Mouse (Mus musculus) forebrain, postnatal 0 days (tissue): ENCODE measurements around the gene Flvcr2. TPM values are rescaled to one million over a fixed set of nuclear protein-coding genes. Genes with fewer than 3 reads are reported as not detected.

Experiments
- ATAC-seq: fragments of 200-750 bp; cut with Nextera tagmentation; 2 replicates; pipeline ENCODE4 v1.8.0; 2017; ENCODE audit warnings: mild to moderate bottlenecking, moderate library complexity
- DNase-seq: peaks from one replicate; pipeline ENCODE4 v3.0.0-alpha.2; 2015
- H3K27ac ChIP-seq: fragments of 300-500 bp; sonication (generic); 2 replicates; pipeline ENCODE4 v1.5.1; 2014; ENCODE audit warnings: low read depth, mild to moderate bottlenecking, antibody characterized with exemption, low read length, moderate library complexity, mixed read lengths
- H3K27me3 ChIP-seq: fragments of 300-500 bp; sonication (generic); 2 replicates; pipeline ENCODE4 v1.6.1; 2014; ENCODE audit warnings: mild to moderate bottlenecking, low read length, mixed read lengths; ENCODE audit not compliant: insufficient read depth
- H3K36me3 ChIP-seq: fragments of 300-500 bp; sonication (generic); 2 replicates; pipeline ENCODE4 v1.6.1; 2014; ENCODE audit warnings: mild to moderate bottlenecking, moderate library complexity; ENCODE audit not compliant: insufficient read depth
- H3K4me1 ChIP-seq: fragments of 300-500 bp; sonication (generic); 2 replicates; pipeline ENCODE4 v1.6.1; 2014; ENCODE audit warnings: antibody characterized with exemption; ENCODE audit not compliant: insufficient read depth
- H3K4me2 ChIP-seq: fragments of 300-500 bp; sonication (generic); 2 replicates; pipeline ENCODE4 v1.6.1; 2014; ENCODE audit warnings: low read depth, mild to moderate bottlenecking, moderate library complexity
- H3K4me3 ChIP-seq: fragments of 300-500 bp; sonication (generic); 2 replicates; pipeline ENCODE4 v1.5.1; 2014; ENCODE audit warnings: low read depth, low read length, mixed read lengths
- H3K9ac ChIP-seq: fragments of 300-500 bp; sonication (generic); 2 replicates; pipeline ENCODE4 v1.6.1; 2014; ENCODE audit warnings: mild to moderate bottlenecking
- H3K9me3 ChIP-seq: fragments of 300-500 bp; sonication (generic); 2 replicates; pipeline ENCODE4 v1.6.1; 2016; ENCODE audit warnings: low read length
- CTCF ChIP-seq: sonication (generic); IDR thresholded peaks from 2 replicates; pipeline ENCODE4 v1.5.1; 2016; ENCODE audit warnings: antibody characterized with exemption, control low read depth, low read depth
- WGBS: fragments of 180-500 bp; shearing (Covaris S2); extraction: QIAGEN DNeasy Blood & Tissue Kit; methylation state at CpG from one replicate; pipeline ENCODE4 v1.1.7; 2014; 5-methylcytosine and 5-hydroxymethylcytosine counted together
- polyA plus RNA-seq: library from polyadenylated mRNA; unstranded; fragments of >200 nt; fragmentation: Nextera tagmentation; extraction: Ambion mirVana; gene quantifications from 2 replicates; pipeline ENCODE4 v1.2.1, GENCODE M21; 2015
- total RNA-seq: library from RNA; depleted of rRNA; stranded (reverse); fragments of >200 nt; gene quantifications from 2 replicates; pipeline ENCODE4 v1.2.3, GENCODE M21; 2014

Gene Flvcr2
- total and polyA plus RNA-seq, 2 experiments from 2014 or later, result 4.0 to 6.9 TPM

DNA sequence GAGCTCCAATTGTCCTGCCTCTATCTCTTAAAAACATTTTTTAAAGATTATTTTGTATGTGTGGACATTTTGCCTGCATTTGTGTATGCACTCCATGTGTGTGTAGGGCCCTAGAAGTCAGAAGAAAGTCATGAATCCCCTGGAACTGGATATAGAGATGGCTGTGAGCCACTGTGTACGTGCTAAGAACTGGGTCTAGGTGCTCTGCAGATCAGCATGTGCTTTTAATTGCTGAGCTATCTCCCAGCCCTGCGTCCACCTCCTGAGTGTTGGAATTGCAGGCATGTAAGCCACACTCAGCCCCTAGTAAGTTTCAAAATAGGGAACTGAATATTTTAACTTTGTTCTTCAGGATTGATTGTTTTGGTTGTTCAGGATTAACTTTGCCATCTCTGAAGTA is 88.2 kb downstream of the Flvcr2 start:
- H3K4me1 ChIP-seq, result no peaks in the 10 kb centered on the region
- H3K36me3 ChIP-seq, result peaks cover 4% of the 10 kb centered on the region
- ATAC-seq, result no peak
- 83% methylated on average over 2 of the region's 2 CpGs for WGBS
- H3K9me3 ChIP-seq, result no peaks in the 10 kb centered on the region
- no peaks in the 10 kb centered on the region for H3K27me3 ChIP-seq
- no peak for DNase-seq
- TF ChIP-seq CTCF, result no peak
- H3K4me2 ChIP-seq, result no peak overlapping the region
- H3K4me3 ChIP-seq, result no peak overlapping the region
- no peak overlapping the region for H3K9ac ChIP-seq
- no peak overlapping the region for H3K27ac ChIP-seq

- no peaks in the 10 kb centered on the region for H3K9me3 ChIP-seq
- H3K36me3 ChIP-seq, result peaks cover 4% of the 10 kb centered on the region
- H3K27me3 ChIP-seq, result no peaks in the 10 kb centered on the region
- no peak for TF ChIP-seq CTCF
- no peak overlapping the region for H3K27ac ChIP-seq
- DNase-seq (no peak), ATAC-seq (no peak)
- 90% methylated on average over 2 of the region's 2 CpGs for WGBS
- H3K4me1 ChIP-seq, result no peaks in the 10 kb centered on the region
- H3K9ac ChIP-seq, result no peak overlapping the region
- H3K4me2 ChIP-seq, result no peak overlapping the region
- H3K4me3 ChIP-seq, result no peak overlapping the region
Observed at GRCm38 (mm10) chr12:85837765-85838164, 91.4 kb downstream of the Flvcr2 start.

- no peak overlapping the region for H3K4me2 ChIP-seq
- 90% methylated on average over 12 of the region's 12 CpGs for WGBS
- no peak overlapping the region for H3K27ac ChIP-seq
- H3K36me3 ChIP-seq, result peaks cover 9% of the 10 kb centered on the region
- ATAC-seq, result no peak
- TF ChIP-seq CTCF, result no peak
- H3K4me1 ChIP-seq, result no peaks in the 10 kb centered on the region
- no peak overlapping the region for H3K4me3 ChIP-seq
- no peaks in the 10 kb centered on the region for H3K9me3 ChIP-seq
- H3K9ac ChIP-seq, result no peak overlapping the region
- DNase-seq, result no peak
- H3K27me3 ChIP-seq, result no peaks in the 10 kb centered on the region
Observed at GRCm38 (mm10) chr12:85839371-85840000, 93.1 kb downstream of the Flvcr2 start.

DNA sequence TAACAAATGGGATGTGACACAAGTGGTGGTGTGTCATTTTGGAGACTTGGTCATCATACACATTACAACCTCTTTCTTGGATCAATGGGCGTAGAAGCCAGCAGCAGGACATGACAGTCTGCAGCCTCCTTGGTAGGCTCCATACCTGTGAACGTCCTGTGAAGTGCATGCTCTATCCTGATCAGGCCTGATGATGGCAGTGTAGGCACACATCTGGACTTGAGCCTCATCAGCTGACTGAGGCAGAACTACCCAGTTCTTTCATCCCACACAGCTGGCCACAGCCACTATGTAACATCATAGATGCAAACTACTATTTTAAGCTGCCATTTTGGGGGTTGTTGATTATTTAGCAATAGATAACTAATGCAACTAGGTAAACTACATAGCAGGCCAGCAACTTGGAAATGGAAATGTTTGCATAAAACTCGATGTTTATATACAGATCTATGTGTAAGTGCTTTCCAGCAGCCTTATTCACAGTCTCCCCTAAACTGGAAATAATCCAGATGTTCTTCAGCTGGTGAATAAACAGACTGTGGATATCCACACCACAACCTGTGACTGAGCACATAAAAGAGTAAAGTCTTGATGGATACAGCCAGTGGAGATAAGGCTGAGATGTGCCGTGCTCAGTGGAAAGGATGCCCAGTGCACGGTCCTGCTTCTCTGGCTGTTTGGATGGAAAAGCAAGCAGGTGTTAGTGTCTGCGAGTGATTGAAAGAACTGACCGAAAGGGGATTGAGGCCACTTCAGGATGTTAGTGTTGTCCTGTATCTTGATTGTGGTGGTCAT is 102.0 kb downstream of the Flvcr2 start:
- WGBS, result 85% methylated on average over 7 of the region's 7 CpGs
- no peak overlapping the region for H3K4me3 ChIP-seq
- no peak overlapping the region for H3K27ac ChIP-seq
- no peaks in the 10 kb centered on the region for H3K9me3 ChIP-seq
- no peak overlapping the region for H3K4me2 ChIP-seq
- H3K36me3 ChIP-seq, result peaks cover 11% of the 10 kb centered on the region
- no peaks in the 10 kb centered on the region for H3K4me1 ChIP-seq
- H3K27me3 ChIP-seq, result no peaks in the 10 kb centered on the region
- ATAC-seq (peak; percentile 55), DNase-seq (peak; percentile 41)
- TF ChIP-seq CTCF, result peak; percentile 68
- H3K9ac ChIP-seq, result no peak overlapping the region

- H3K27me3 ChIP-seq, result no peaks in the 10 kb centered on the region
- H3K27ac ChIP-seq, result no peak overlapping the region
- H3K4me3 ChIP-seq, result no peak overlapping the region
- H3K9ac ChIP-seq, result no peak overlapping the region
- no peak for ATAC-seq
- no peak overlapping the region for H3K4me2 ChIP-seq
- H3K9me3 ChIP-seq, result no peaks in the 10 kb centered on the region
- no peak for TF ChIP-seq CTCF
- H3K4me1 ChIP-seq, result no peaks in the 10 kb centered on the region
- 0 out of 2 replicates have a peak, but pooled peaks cover 2% of the 10 kb centered on the region for H3K36me3 ChIP-seq
- DNase-seq, result no peak
- WGBS, result 93% methylated on average over 8 of the region's 8 CpGs
Observed at GRCm38 (mm10) chr12:85850661-85851060, 104.3 kb downstream of the Flvcr2 start.

DNA sequence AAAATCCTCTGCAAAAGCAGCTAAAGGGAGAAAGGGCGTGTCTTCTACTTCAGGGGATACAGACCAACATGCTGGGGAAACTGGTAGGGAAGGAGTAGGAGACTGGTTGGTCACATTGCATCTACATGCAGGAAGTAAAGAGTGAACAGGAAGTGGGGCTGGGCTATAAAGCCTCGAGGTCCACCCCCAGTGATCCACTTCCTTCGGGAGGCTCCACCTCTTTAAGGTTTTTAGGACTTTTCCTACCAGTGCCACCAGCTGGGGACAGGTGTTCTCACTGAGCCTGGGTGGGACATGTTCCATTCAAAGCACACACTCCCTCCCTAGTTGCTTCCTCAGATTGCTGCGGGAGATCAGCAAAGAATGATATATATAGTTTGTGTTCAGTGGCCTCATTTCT is 107.5 kb downstream of the Flvcr2 start:
- no peak overlapping the region for H3K9ac ChIP-seq
- ATAC-seq (no peak), DNase-seq (no peak)
- H3K4me2 ChIP-seq, result no peak overlapping the region
- no peaks in the 10 kb centered on the region for H3K4me1 ChIP-seq
- no peak overlapping the region for H3K27ac ChIP-seq
- H3K36me3 ChIP-seq, result 0 out of 2 replicates have a peak, but pooled peaks cover 2% of the 10 kb centered on the region
- H3K4me3 ChIP-seq, result no peak overlapping the region
- TF ChIP-seq CTCF, result no peak
- no peaks in the 10 kb centered on the region for H3K27me3 ChIP-seq
- no peaks in the 10 kb centered on the region for H3K9me3 ChIP-seq
- WGBS, result 87% methylated on average over 4 of the region's 4 CpGs

DNA sequence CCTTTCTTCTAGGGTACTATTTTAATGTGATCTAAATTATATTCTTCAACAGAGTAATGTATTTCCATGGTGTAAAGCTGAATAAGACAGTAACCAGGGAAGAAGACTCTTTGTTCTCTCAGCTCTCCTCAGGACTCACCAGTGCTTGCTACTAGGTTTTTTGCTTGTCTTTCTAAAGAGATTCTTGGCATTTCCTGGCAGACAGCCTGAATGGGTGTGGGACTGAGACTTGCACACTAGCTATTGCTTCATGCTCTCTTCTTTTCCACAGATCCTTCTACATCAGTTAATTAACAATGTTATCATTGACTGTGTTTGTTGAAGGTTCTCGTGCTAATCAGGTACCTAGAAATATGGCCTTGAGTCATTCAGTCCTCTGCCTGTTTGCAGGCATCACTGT is 107.9 kb downstream of the Flvcr2 start:
- Histone ChIP-seq H3K36me3 (0 out of 2 replicates have a peak, but pooled peaks cover 2% of the 10 kb centered on the region), H3K4me3 (no peak overlapping the region), H3K9me3 (no peaks in the 10 kb centered on the region), H3K27me3 (no peaks in the 10 kb centered on the region), H3K4me1 (no peaks in the 10 kb centered on the region), H3K4me2 (no peak overlapping the region), H3K27ac (no peak overlapping the region), H3K9ac (no peak overlapping the region)
- TF ChIP-seq CTCF, result no peak
- DNase-seq (no peak), ATAC-seq (no peak)
- 58% methylated on average over 1 of the region's 1 CpGs for WGBS
